Mouse (Mus musculus): ENCODE results near the gene Gm6583. TPM values are rescaled to one million over a fixed set of nuclear protein-coding genes. Genes with fewer than 3 reads are reported as not detected.

Gene Gm6583
- polyA plus RNA-seq, 1 experiment: not detected

- Histone ChIP-seq H3K4me1 (ENCODE audit: control insufficient read depth, insufficient read depth, low read length) (no peaks in the 10 kb centered on the region), H3K4me3 (ENCODE audit: insufficient read depth, low read length) (no peak overlapping the region), H3K27ac (ENCODE audit: insufficient read depth, low read depth, low read length) (no peak overlapping the region)
- TF ChIP-seq CTCF (IDR thresholded peaks at IDR 0.05; ENCODE audit: low read depth, low read length) (no peak), POLR2A (IDR thresholded peaks at IDR 0.05; ENCODE audit: borderline replicate concordance, low read depth, low read length) (no peak)
Observed at GRCm38 (mm10) chr5:112369326-112369725, 13.5 kb upstream of the Gm6583 start.

- Histone ChIP-seq H3K27ac (ENCODE audit: insufficient read depth, low read depth, low read length) (no peak overlapping the region), H3K4me1 (ENCODE audit: control insufficient read depth, insufficient read depth, low read length) (no peaks in the 10 kb centered on the region), H3K4me3 (ENCODE audit: insufficient read depth, low read length) (no peak overlapping the region)
- TF ChIP-seq CTCF (IDR thresholded peaks at IDR 0.05; ENCODE audit: low read depth, low read length): no peak
- TF ChIP-seq POLR2A (IDR thresholded peaks at IDR 0.05; ENCODE audit: borderline replicate concordance, low read depth, low read length): no peak
Observed at GRCm38 (mm10) chr5:112368666-112369065, 12.8 kb upstream of the Gm6583 start.

- no peak for TF ChIP-seq POLR2A (IDR thresholded peaks at IDR 0.05; ENCODE audit: borderline replicate concordance, low read depth, low read length)
- no peak for TF ChIP-seq CTCF (IDR thresholded peaks at IDR 0.05; ENCODE audit: low read depth, low read length)
- no peak overlapping the region for H3K4me3 ChIP-seq (ENCODE audit: insufficient read depth, low read length)
- no peak overlapping the region for H3K27ac ChIP-seq (ENCODE audit: insufficient read depth, low read depth, low read length)
- H3K4me1 ChIP-seq (ENCODE audit: control insufficient read depth, insufficient read depth, low read length): no peaks in the 10 kb centered on the region
Observed at GRCm38 (mm10) chr5:112367929-112368328, 12.1 kb upstream of the Gm6583 start.

- TF ChIP-seq POLR2A (IDR thresholded peaks at IDR 0.05; ENCODE audit: borderline replicate concordance, low read depth, low read length) (no peak), CTCF (IDR thresholded peaks at IDR 0.05; ENCODE audit: low read depth, low read length) (no peak)
- no peaks in the 10 kb centered on the region for H3K4me1 ChIP-seq (ENCODE audit: control insufficient read depth, insufficient read depth, low read length)
- H3K4me3 ChIP-seq (ENCODE audit: insufficient read depth, low read length): no peak overlapping the region
- H3K27ac ChIP-seq (ENCODE audit: insufficient read depth, low read depth, low read length): no peak overlapping the region
Observed at GRCm38 (mm10) chr5:112367338-112367737, 11.5 kb upstream of the Gm6583 start.

GRCm38 (mm10) chr5:112366879-112367278 lies 11.0 kb upstream of the Gm6583 start:
- no peaks in the 10 kb centered on the region for H3K4me1 ChIP-seq (ENCODE audit: control insufficient read depth, insufficient read depth, low read length)

GRCm38 (mm10) chr5:112364184-112364797 lies 8.5 kb upstream of the Gm6583 start:
- no peak overlapping the region for H3K4me3 ChIP-seq (ENCODE audit: insufficient read depth, low read length)
- no peak overlapping the region for H3K27ac ChIP-seq (ENCODE audit: insufficient read depth, low read depth, low read length)
- TF ChIP-seq CTCF (IDR thresholded peaks at IDR 0.05; ENCODE audit: low read depth, low read length): no peak
- TF ChIP-seq POLR2A (IDR thresholded peaks at IDR 0.05; ENCODE audit: borderline replicate concordance, low read depth, low read length): no peak
- H3K4me1 ChIP-seq (ENCODE audit: control insufficient read depth, insufficient read depth, low read length): no peaks in the 10 kb centered on the region

More at GRCm38 (mm10) chr5:112366879-112367278, 11.0 kb upstream of the Gm6583 start:
- H3K27ac ChIP-seq (ENCODE audit: insufficient read depth, low read depth, low read length): no peak overlapping the region
- TF ChIP-seq POLR2A (IDR thresholded peaks at IDR 0.05; ENCODE audit: borderline replicate concordance, low read depth, low read length) (no peak), CTCF (IDR thresholded peaks at IDR 0.05; ENCODE audit: low read depth, low read length) (no peak)
- H3K4me3 ChIP-seq (ENCODE audit: insufficient read depth, low read length): no peak overlapping the region

GRCm38 (mm10) chr5:112360077-112360476 lies 4.2 kb upstream of the Gm6583 start:
- no peak for TF ChIP-seq CTCF (IDR thresholded peaks at IDR 0.05; ENCODE audit: low read depth, low read length)
- no peak for TF ChIP-seq POLR2A (IDR thresholded peaks at IDR 0.05; ENCODE audit: borderline replicate concordance, low read depth, low read length)
- Histone ChIP-seq H3K4me3 (ENCODE audit: insufficient read depth, low read length) (no peak overlapping the region), H3K27ac (ENCODE audit: insufficient read depth, low read depth, low read length) (no peak overlapping the region), H3K4me1 (ENCODE audit: control insufficient read depth, insufficient read depth, low read length) (peaks cover 8% of the 10 kb centered on the region)

GRCm38 (mm10) chr5:112359520-112359919 lies 3.7 kb upstream of the Gm6583 start:
- no peak overlapping the region for H3K27ac ChIP-seq (ENCODE audit: insufficient read depth, low read depth, low read length)
- H3K4me1 ChIP-seq (ENCODE audit: control insufficient read depth, insufficient read depth, low read length): peaks cover 13% of the 10 kb centered on the region
- TF ChIP-seq CTCF (IDR thresholded peaks at IDR 0.05; ENCODE audit: low read depth, low read length) (no peak), POLR2A (IDR thresholded peaks at IDR 0.05; ENCODE audit: borderline replicate concordance, low read depth, low read length) (no peak)
- no peak overlapping the region for H3K4me3 ChIP-seq (ENCODE audit: insufficient read depth, low read length)

- Histone ChIP-seq H3K27ac (ENCODE audit: insufficient read depth, low read depth, low read length) (no peak overlapping the region), H3K4me1 (ENCODE audit: control insufficient read depth, insufficient read depth, low read length) (peaks cover 20% of the 10 kb centered on the region), H3K4me3 (ENCODE audit: insufficient read depth, low read length) (no peak overlapping the region)
- TF ChIP-seq CTCF (IDR thresholded peaks at IDR 0.05; ENCODE audit: low read depth, low read length) (no peak), POLR2A (IDR thresholded peaks at IDR 0.05; ENCODE audit: borderline replicate concordance, low read depth, low read length) (no peak)
Observed at GRCm38 (mm10) chr5:112356322-112356721, 489 bp upstream of the Gm6583 start.

- peaks cover 20% of the 10 kb centered on the region for H3K4me1 ChIP-seq (ENCODE audit: control insufficient read depth, insufficient read depth, low read length)
- TF ChIP-seq POLR2A (IDR thresholded peaks at IDR 0.05; ENCODE audit: borderline replicate concordance, low read depth, low read length) (no peak), CTCF (IDR thresholded peaks at IDR 0.05; ENCODE audit: low read depth, low read length) (no peak)
Observed at GRCm38 (mm10) chr5:112355493-112355892, 340 bp downstream of the Gm6583 start.

More at GRCm38 (mm10) chr5:112355493-112355892, 340 bp downstream of the Gm6583 start:
- H3K4me3 ChIP-seq (ENCODE audit: insufficient read depth, low read length): no peak overlapping the region
- H3K27ac ChIP-seq (ENCODE audit: insufficient read depth, low read depth, low read length): peak overlapping the region; percentile 61
